Mouse (Mus musculus) erythroblast, embryonic 14.5 days (primary cell): Measurements from ENCODE around the gene Itpk1.

Experiments
- GATA1 ChIP-seq: IDR thresholded peaks from 2 replicates; pipeline ENCODE4 v1.6.1; 2012; ENCODE audit warnings: low read length, inconsistent platforms, mixed read lengths
- TAL1 ChIP-seq: IDR thresholded peaks from 3 replicates; pipeline ENCODE4 v1.6.1; 2012; ENCODE audit warnings: low read length, inconsistent platforms, mixed read lengths

DNA sequence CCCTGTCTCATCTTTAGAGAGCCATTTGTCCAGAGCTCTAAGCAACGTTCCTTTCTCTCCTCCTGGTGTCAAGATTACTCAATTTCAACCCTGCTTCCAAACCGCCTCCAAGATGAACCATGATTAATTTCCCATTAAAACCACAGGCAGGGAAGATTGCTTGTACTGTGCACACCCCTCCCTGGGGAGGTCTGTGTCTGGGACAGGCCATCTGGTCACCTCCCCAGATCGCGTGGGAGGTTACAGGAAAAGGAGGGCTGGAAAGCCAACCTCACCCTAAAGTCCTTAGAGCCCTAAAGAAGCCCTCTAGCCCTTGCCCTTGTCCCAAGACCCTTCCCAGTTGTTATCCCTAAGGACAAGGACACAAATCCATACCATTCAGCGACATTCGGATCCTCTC lies 104.4 kb downstream of the Itpk1 start:
- TF ChIP-seq GATA1 (no peak), TAL1 (no peak)
